Mouse (Mus musculus) gastrocnemius, postnatal 14 days (tissue): ENCODE results near the gene Lrpprc. TPM values are rescaled to one million over a fixed set of nuclear protein-coding genes. Genes with fewer than 3 reads are reported as not detected.

ENCODE experiments used
- DNase-seq: peaks from one replicate; pipeline ENCODE4 v3.0.0; 2021; ENCODE audit warnings: mixed read lengths
- intact Hi-C: fragments of 180-260 bp; cut with DNase I; formaldehyde crosslinking; loops from one replicate; pipeline ENCODE4 v1.15.1; 2025; ENCODE audit warnings: low total_unique reads
- total RNA-seq, 2 experiments: library from RNA; stranded (reverse); gene quantifications; 2 replicates each; pipeline ENCODE4 v1.2.3; 2021

Lrpprc gene
- total RNA-seq, 2 experiments from 2014 or later = 59.7 to 65.7 TPM

GRCm38 (mm10) chr17:84728201-84728911 is 62.2 kb downstream of the Lrpprc start:
- intact Hi-C loops = no loop called here
- DNase-seq = no peak

- intact Hi-C loops = no loop called here
- DNase-seq = no peak
Measured at GRCm38 (mm10) chr17:84725163-84725562, 65.4 kb downstream of the Lrpprc start.

GRCm38 (mm10) chr17:84724028-84724427 is 66.6 kb downstream of the Lrpprc start:
- intact Hi-C loops = no loop called here
- DNase-seq = no peak

- DNase-seq = no peak
- intact Hi-C loops = no loop called here
Measured at GRCm38 (mm10) chr17:84719105-84719504, 71.5 kb downstream of the Lrpprc start.

- intact Hi-C loops = no loop called here
- DNase-seq = no peak
Measured at GRCm38 (mm10) chr17:84717416-84717815, 73.2 kb downstream of the Lrpprc start.

GRCm38 (mm10) chr17:84716252-84716872 is 74.2 kb downstream of the Lrpprc start:
- intact Hi-C loops = no loop called here
- no peak for DNase-seq

- DNase-seq = no peak
Measured at GRCm38 (mm10) chr17:84714930-84715329, 75.7 kb downstream of the Lrpprc start.

GRCm38 (mm10) chr17:84713563-84714164 is 76.9 kb downstream of the Lrpprc start:
- no peak for DNase-seq
- intact Hi-C loops = no loop called here

More at GRCm38 (mm10) chr17:84714930-84715329, 75.7 kb downstream of the Lrpprc start:
- intact Hi-C loops = no loop called here

- DNase-seq = no peak
- intact Hi-C loops = no loop called here
Measured at GRCm38 (mm10) chr17:84709403-84709851, 81.2 kb downstream of the Lrpprc start.

GRCm38 (mm10) chr17:84708818-84709217 is 81.8 kb downstream of the Lrpprc start:
- intact Hi-C loops = no loop called here

GRCm38 (mm10) chr17:84707407-84707806 is 83.2 kb downstream of the Lrpprc start:
- DNase-seq = no peak
- intact Hi-C loops = no loop called here

More at GRCm38 (mm10) chr17:84708818-84709217, 81.8 kb downstream of the Lrpprc start:
- DNase-seq = no peak

GRCm38 (mm10) chr17:84698727-84699126 is 91.9 kb downstream of the Lrpprc start:
- peak; percentile 32 for DNase-seq
- intact Hi-C loops = no loop called here

GRCm38 (mm10) chr17:84696537-84696936 is 94.1 kb downstream of the Lrpprc start:
- DNase-seq = no peak
- intact Hi-C loops = no loop called here

GRCm38 (mm10) chr17:84693741-84694140 is 96.8 kb downstream of the Lrpprc start:
- intact Hi-C loops = no loop called here
- no peak for DNase-seq

GRCm38 (mm10) chr17:84690111-84690510 is 100.5 kb downstream of the Lrpprc start:
- intact Hi-C loops = no loop called here
- peak; percentile 44 for DNase-seq

GRCm38 (mm10) chr17:84689316-84689715 is 101.3 kb downstream of the Lrpprc start:
- no peak for DNase-seq
- intact Hi-C loops = no loop called here

GRCm38 (mm10) chr17:84688834-84689233 is 101.8 kb downstream of the Lrpprc start:
- intact Hi-C loops = no loop called here
- DNase-seq = no peak

- intact Hi-C loops = no loop called here
- DNase-seq = no peak
Measured at GRCm38 (mm10) chr17:84687994-84688393, 102.6 kb downstream of the Lrpprc start.

- intact Hi-C loops = no loop called here
- DNase-seq = no peak
Measured at GRCm38 (mm10) chr17:84685286-84685685, 105.3 kb downstream of the Lrpprc start.

- no peak for DNase-seq
Measured at GRCm38 (mm10) chr17:84684284-84684683, 106.3 kb downstream of the Lrpprc start.

More at GRCm38 (mm10) chr17:84684284-84684683, 106.3 kb downstream of the Lrpprc start:
- intact Hi-C loops = no loop called here
